Mouse (Mus musculus) stomach, embryonic 15.5 days (tissue): ENCODE data around the gene Eif3b. TPM values are rescaled to one million over a fixed set of nuclear protein-coding genes. Genes with fewer than 3 reads are reported as not detected.
A peak's percentile ranks its signal among the peaks of the same experiment; 100 is the strongest.
"Not testable (repeated sequence)": the region's sequence is repeated elsewhere in the genome, so short reads cannot be mapped to it uniquely, and the experiment has no call there.

Source experiments
- ATAC-seq: fragments of 200-750 bp; cut with Nextera tagmentation; 2 replicates; pipeline ENCODE4 v1.8.0; 2017; ENCODE audit warnings: low read depth, moderate number of reproducible peaks, moderate TSS enrichment; ENCODE audit not compliant: insufficient read depth, low FRiP score
- H3K27ac ChIP-seq: fragments of 300-500 bp; sonication (generic); 2 replicates; pipeline ENCODE4 v1.5.1; 2015; ENCODE audit warnings: mild to moderate bottlenecking, inconsistent platforms
- H3K27me3 ChIP-seq: fragments of 300-500 bp; sonication (generic); replicated peaks from 2 replicates; pipeline ENCODE4 v1.6.1; 2015; ENCODE audit warnings: inconsistent platforms
- H3K36me3 ChIP-seq: fragments of 300-500 bp; sonication (generic); 2 replicates; pipeline ENCODE4 v1.6.1; 2015; ENCODE audit warnings: inconsistent platforms
- H3K4me1 ChIP-seq: fragments of 300-500 bp; sonication (generic); 2 replicates; pipeline ENCODE4 v1.6.1; 2015; ENCODE audit warnings: inconsistent platforms
- H3K4me2 ChIP-seq: fragments of 300-500 bp; sonication (generic); 2 replicates; pipeline ENCODE4 v1.6.1; 2015; ENCODE audit warnings: mild to moderate bottlenecking, inconsistent platforms
- H3K4me3 ChIP-seq: fragments of 300-500 bp; sonication (generic); replicated peaks from 2 replicates; pipeline ENCODE4 v1.5.1; 2015; ENCODE audit warnings: inconsistent platforms
- H3K9ac ChIP-seq: fragments of 300-500 bp; sonication (generic); 2 replicates; pipeline ENCODE4 v1.6.1; 2015; ENCODE audit warnings: inconsistent platforms
- H3K9me3 ChIP-seq: fragments of 300-500 bp; sonication (generic); 2 replicates; pipeline ENCODE4 v1.6.1; 2016; ENCODE audit warnings: inconsistent platforms
- WGBS: fragments of 180-500 bp; shearing (Covaris S2); methylation state at CpG from one replicate; pipeline ENCODE4 v1.1.7; 2015; 5-methylcytosine and 5-hydroxymethylcytosine counted together
- polyA plus RNA-seq: library from polyadenylated mRNA; unstranded; fragments of >200 nt; fragmentation: Nextera tagmentation; extraction: Ambion mirVana; gene quantifications from 2 replicates; pipeline ENCODE4 v1.2.1, GENCODE M21; 2015

The Eif3b gene
- polyA plus RNA-seq, 1 experiment from 2014 or later, result 129 TPM

DNA sequence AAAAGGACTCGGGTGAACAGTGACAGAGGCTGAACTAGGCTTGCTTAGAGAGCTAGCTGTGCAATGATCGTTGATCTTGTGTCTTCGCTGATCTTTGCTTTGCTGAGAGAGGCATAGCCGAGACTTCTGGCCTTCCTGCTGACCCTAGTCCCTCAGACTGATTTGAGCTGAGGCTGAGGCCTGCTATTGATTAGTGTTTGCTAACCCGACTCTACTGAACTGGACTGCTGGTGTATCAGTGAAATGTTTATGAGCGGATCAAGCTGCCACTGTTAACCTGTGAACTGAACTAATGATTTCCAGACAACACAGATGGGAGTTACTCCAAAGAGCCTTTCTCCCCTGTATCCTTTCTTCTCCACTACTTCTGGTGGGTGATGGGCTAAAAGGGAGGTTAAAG lies 14.0 kb upstream of the Eif3b start:
- H3K9ac ChIP-seq, result no peak overlapping the region
- H3K9me3 ChIP-seq, result no peaks in the 10 kb centered on the region
- H3K4me1 ChIP-seq, result 0 out of 2 replicates have a peak, but pooled peaks cover 4% of the 10 kb centered on the region
- H3K4me3 ChIP-seq, result no peak overlapping the region
- no peak overlapping the region for H3K27ac ChIP-seq
- WGBS, result 74% methylated on average over 6 of the region's 6 CpGs
- no peaks in the 10 kb centered on the region for H3K36me3 ChIP-seq
- no peaks in the 10 kb centered on the region for H3K27me3 ChIP-seq
- H3K4me2 ChIP-seq, result no peak overlapping the region
- ATAC-seq, result no peak

DNA sequence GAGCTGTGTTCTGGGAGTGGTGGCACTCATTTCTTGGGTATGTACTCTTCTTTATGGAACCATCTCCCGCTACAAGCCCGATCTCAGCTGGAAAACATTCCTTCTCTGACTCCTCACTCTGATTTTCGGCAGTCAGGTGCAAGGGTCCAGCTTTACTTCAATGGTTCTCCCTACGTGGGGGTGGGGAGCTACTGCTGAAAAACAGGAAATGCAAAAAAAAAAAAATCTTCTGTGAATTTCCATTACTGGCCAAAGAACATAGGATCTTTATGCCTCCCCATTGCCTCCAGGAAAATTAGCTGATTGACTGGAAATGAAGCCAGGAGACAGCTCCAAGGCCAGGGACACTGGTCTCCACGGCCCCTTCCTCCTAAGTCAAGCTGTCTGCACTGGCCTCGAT lies 12.5 kb upstream of the Eif3b start:
- no peak overlapping the region for H3K27ac ChIP-seq
- H3K27me3 ChIP-seq, result no peaks in the 10 kb centered on the region
- H3K4me3 ChIP-seq, result no peak overlapping the region
- no peak for ATAC-seq
- no peak overlapping the region for H3K4me2 ChIP-seq
- 0 out of 2 replicates have a peak, but pooled peaks cover 4% of the 10 kb centered on the region for H3K4me1 ChIP-seq
- no peak overlapping the region for H3K9ac ChIP-seq
- H3K36me3 ChIP-seq, result no peaks in the 10 kb centered on the region
- 57% methylated on average over 6 of the region's 6 CpGs for WGBS
- H3K9me3 ChIP-seq, result no peaks in the 10 kb centered on the region

DNA sequence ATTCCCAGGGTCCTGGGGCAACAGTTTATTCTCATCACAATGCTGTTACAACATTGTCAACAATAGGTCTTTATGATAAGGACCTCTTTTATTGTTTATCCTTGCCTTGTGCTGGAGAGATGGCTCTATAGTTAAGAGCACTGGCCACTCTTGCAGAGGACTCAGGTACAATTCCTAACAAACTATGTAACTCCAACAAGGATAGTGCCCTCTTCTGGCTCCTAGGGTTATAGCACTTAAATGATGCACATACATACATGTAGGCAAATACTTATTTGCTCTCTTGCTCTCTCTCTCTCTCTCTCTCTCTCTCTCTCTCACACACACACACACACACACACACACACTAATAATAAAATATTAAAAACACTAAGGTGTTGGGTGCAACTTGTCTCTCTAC lies 10.3 kb upstream of the Eif3b start:
- no peak for ATAC-seq
- H3K27me3 ChIP-seq, result no peaks in the 10 kb centered on the region

DNA sequence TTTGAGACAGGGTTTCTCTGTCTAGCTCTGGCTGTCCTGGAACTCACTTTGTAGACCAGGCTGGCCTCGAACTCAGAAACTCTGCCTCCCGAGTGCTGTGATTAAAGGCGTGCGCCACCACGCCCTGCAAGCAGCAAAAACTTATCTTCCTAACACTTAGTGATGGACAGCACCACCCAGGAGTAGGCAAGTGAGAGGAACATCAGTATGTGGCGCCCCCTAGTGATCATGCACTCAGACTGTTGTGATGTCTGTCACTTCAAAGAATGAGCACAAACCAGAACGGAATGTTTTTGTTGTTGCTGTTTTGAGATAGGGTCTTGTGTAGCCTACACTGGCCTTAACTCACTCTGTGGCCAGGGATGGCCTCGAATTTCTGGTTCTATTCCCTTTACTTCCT lies 7.8 kb upstream of the Eif3b start:
- Histone ChIP-seq H3K9ac (no peak overlapping the region), H3K4me3 (no peak overlapping the region), H3K27ac (no peak overlapping the region), H3K9me3 (no peaks in the 10 kb centered on the region), H3K36me3 (no peaks in the 10 kb centered on the region), H3K27me3 (no peaks in the 10 kb centered on the region), H3K4me1 (no peaks in the 10 kb centered on the region), H3K4me2 (no peak overlapping the region)
- 36% methylated on average over 8 of the region's 8 CpGs for WGBS
- ATAC-seq, result no peak; the same call in 1 of the 2 replicates

More for the DNA sequence above, 10.3 kb upstream of the Eif3b start:
- no peak overlapping the region for H3K4me2 ChIP-seq
- no peaks in the 10 kb centered on the region for H3K9me3 ChIP-seq
- H3K27ac ChIP-seq, result no peak overlapping the region
- no peaks in the 10 kb centered on the region for H3K36me3 ChIP-seq
- no peak overlapping the region for H3K4me3 ChIP-seq
- no peak overlapping the region for H3K9ac ChIP-seq
- H3K4me1 ChIP-seq, result no peaks in the 10 kb centered on the region

DNA sequence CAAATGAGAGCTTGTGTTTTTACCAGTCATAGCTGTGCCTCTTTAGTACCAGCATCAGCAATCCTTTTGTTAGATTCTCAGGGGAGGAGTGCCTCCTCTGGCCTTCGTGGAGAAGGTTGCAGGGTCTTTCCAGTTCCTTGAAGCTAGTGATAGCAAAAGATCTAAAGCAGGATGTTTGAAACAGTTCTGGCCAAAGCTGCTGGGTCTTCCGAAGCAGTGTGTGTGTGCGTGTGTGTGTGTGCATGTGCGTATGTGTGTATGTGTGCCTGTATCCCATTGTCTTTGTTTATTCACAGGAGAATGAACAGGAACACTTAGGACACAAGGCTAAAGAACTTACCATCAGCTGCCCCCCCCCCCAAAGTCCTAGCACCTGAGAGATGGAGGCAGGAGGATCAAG lies 4.5 kb upstream of the Eif3b start:
- no peaks in the 10 kb centered on the region for H3K36me3 ChIP-seq
- ATAC-seq, result no peak
- no peaks in the 10 kb centered on the region for H3K9me3 ChIP-seq
- H3K9ac ChIP-seq, result no peak overlapping the region
- H3K27me3 ChIP-seq, result no peaks in the 10 kb centered on the region
- no peak overlapping the region for H3K27ac ChIP-seq
- 62% methylated on average over 4 of the region's 4 CpGs for WGBS
- no peak overlapping the region for H3K4me3 ChIP-seq
- no peaks in the 10 kb centered on the region for H3K4me1 ChIP-seq
- no peak overlapping the region for H3K4me2 ChIP-seq

DNA sequence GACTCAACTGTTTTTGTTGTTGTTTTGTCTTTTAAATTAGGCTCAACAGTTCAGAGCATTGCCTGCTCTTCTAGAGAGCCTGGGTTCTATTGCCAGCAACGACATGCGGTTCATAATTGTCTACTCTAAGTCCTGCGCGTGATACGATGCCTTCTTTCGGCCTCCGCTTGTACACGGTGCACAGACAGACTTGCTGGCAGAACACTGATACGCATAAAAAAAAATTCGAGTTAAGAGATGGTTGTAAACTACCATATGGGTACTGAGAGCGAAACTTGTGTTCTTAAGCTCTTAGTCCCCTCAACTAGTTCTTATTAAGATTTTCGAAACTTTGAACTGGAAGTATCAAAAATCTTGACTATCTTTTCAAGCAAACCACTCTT lies 1.0 kb upstream of the Eif3b start:
- ATAC-seq, result no peak
- Histone ChIP-seq H3K36me3 (no peaks in the 10 kb centered on the region), H3K4me3 (peak overlapping the region; percentile 98), H3K9me3 (no peaks in the 10 kb centered on the region), H3K27ac (peak overlapping the region; percentile 97), H3K9ac (peak overlapping the region; percentile 65), H3K4me1 (peaks cover 21% of the 10 kb centered on the region), H3K27me3 (no peaks in the 10 kb centered on the region), H3K4me2 (peak overlapping the region; percentile 66)
- under 1% methylated on average over 12 of the region's 12 CpGs for WGBS

DNA sequence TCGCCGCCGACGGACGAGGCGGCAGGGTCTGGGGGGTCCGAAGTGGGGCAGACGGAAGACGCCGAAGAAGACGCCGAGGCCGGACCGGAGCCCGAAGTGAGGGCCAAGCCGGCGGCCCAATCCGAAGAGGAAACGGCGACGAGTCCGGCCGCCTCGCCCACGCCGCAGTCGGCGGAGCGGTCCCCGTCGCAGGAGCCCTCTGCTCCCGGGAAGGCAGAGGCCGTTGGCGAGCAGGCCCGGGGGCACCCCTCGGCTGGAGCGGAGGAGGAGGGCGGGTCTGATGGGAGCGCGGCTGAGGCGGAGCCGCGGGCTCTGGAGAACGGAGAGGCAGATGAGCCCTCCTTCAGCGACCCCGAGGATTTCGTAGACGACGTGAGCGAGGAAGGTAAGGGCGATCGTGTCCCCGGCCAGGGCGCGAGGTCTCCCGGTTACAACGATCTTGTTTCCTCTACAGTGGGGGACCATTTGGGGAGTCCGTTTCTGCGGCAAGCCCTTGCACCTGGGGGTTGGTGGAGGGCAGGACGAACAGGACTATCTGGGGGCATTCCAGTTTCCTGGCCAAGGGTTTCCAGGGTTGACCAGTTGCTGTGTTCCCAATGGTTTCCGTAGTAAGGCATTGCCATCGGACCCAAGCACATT lies 433 bp downstream of the Eif3b start:
- Histone ChIP-seq H3K27me3 (no peaks in the 10 kb centered on the region), H3K4me3 (peak overlapping the region; percentile 98), H3K4me1 (peaks cover 21% of the 10 kb centered on the region), H3K9ac (peak overlapping the region; percentile 86), H3K4me2 (peak overlapping the region; percentile 66), H3K27ac (peak overlapping the region; percentile 97), H3K9me3 (no peaks in the 10 kb centered on the region), H3K36me3 (no peaks in the 10 kb centered on the region)
- ATAC-seq, result 0 out of 2 replicates have a peak, but pooled peaks have one; percentile 17
- WGBS, result under 1% methylated on average over 61 of the region's 62 CpGs

DNA sequence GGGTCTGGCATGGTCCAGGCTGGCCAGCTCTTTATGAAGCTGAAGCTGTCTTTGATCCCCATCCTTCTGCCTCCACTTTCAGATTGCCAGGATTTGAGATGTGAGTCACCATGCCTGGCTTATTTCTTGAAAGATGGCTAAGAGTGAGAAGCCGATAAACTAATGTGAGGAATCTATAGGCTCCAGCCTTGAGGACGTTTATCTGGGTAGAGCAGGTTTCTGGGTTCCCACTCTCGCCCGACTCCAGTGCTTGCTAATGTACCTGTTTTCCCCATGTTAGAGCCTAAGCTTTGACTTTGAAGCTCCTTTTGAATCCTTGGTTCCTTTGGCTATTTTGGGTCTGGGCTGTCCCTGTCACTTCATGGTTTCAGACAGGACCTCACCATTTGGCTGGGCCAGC lies 1.5 kb downstream of the Eif3b start:
- H3K9ac ChIP-seq, result peak overlapping the region; percentile 6; the same call in 1 of the 2 replicates
- 35% methylated on average over 4 of the region's 4 CpGs for WGBS
- no peaks in the 10 kb centered on the region for H3K9me3 ChIP-seq
- ATAC-seq, result no peak
- H3K27me3 ChIP-seq, result no peaks in the 10 kb centered on the region
- H3K4me1 ChIP-seq, result peaks cover 21% of the 10 kb centered on the region
- peak overlapping the region; percentile 98 for H3K4me3 ChIP-seq
- H3K27ac ChIP-seq, result no peak overlapping the region
- peaks cover 4% of the 10 kb centered on the region; the same call in 1 of the 2 replicates for H3K36me3 ChIP-seq
- peak overlapping the region; percentile 66 for H3K4me2 ChIP-seq

DNA sequence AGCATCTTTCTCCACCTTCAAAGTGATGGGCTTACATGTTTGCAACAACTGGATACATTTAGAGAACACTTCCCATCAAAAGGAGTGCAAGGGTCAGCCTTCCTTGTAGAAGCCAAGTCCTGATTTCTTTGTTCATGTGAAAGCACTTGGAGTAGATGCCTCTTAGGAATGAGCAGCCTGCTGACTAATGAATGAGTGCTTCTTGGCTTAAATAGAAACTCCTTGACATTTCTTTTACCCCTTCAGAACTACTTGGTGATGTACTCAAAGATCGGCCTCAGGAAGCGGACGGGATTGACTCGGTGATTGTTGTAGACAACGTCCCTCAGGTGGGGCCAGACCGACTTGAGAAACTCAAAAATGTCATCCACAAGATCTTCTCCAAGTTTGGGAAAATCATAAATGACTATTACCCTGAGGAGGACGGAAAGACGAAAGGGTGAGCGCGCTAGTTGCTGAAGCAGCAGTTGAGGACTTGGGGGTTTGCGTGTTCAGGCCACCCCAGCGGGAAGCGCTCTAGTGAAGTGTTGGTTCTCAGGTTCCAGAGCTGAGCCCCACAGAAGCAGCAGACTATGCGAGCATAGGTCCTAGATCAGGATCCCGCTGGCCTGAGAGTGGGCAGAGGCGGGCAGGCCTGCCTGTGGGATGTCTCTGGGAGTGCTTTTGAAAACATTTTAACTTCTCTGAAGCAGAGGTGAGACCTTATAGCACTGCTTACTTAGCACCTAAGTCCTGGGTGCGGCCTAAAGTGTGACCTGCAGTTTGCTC lies 6.1 kb downstream of the Eif3b start:
- Histone ChIP-seq H3K9ac (no peak overlapping the region), H3K4me1 (peaks cover 17% of the 10 kb centered on the region), H3K36me3 (peaks cover 38% of the 10 kb centered on the region), H3K4me3 (no peak overlapping the region), H3K4me2 (no peak overlapping the region), H3K27me3 (no peaks in the 10 kb centered on the region), H3K27ac (no peak overlapping the region), H3K9me3 (no peaks in the 10 kb centered on the region)
- 96% methylated on average over 17 of the region's 17 CpGs for WGBS
- no peak for ATAC-seq

DNA sequence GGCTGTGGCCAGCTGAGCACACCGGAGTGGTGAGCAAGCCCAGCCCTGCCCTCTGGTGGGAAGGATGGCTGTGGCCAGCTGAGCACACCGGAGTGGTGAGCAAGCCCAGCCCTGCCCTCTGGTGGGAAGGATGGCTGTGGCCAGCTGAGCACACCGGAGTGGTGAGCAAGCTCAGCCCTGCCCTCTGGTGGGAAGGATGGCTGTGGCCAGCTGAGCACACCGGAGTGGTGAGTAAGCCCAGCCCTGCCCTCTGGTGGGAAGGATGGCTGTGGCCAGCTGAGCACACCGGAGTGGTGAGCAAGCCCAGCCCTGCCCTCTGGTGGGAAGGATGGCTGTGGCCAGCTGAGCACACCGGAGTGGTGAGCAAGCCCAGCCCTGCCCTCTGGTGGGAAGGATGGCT lies 20.0 kb downstream of the Eif3b start:
- ATAC-seq, H3K4me1 ChIP-seq, H3K9ac ChIP-seq, H3K27ac ChIP-seq, H3K4me3 ChIP-seq, H3K4me2 ChIP-seq, H3K9me3 ChIP-seq, H3K27me3 ChIP-seq: not testable (repeated sequence)
- WGBS, result 80% methylated on average over 2 of the region's 6 CpGs
- peaks cover 74% of the 10 kb centered on the region for H3K36me3 ChIP-seq

DNA sequence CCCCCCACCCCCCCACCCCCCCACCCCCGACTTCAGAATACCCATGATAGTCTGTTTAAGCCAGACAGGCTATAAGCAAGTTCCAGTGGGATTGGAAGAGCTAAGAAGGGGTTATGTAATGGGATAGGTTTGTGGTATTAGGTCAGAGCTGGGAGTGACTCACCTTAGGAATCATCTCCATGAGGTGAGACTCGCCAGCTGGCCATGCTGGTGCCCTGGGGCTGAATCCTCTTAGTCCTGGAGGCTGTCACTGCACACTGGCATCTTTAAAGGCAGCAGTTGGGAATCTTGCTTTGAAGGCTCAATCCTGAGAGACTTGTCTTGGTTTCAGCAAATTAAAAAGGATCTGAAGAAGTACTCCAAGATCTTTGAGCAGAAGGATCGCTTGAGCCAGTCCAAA lies 22.3 kb downstream of the Eif3b start:
- Histone ChIP-seq H3K9me3 (no peaks in the 10 kb centered on the region), H3K27ac (no peak overlapping the region), H3K36me3 (peaks cover 59% of the 10 kb centered on the region), H3K4me3 (no peak overlapping the region), H3K4me1 (0 out of 2 replicates have a peak, but pooled peaks cover 8% of the 10 kb centered on the region), H3K4me2 (no peak overlapping the region), H3K27me3 (no peaks in the 10 kb centered on the region), H3K9ac (no peak overlapping the region)
- 92% methylated on average over 3 of the region's 3 CpGs for WGBS
- ATAC-seq, result no peak

DNA sequence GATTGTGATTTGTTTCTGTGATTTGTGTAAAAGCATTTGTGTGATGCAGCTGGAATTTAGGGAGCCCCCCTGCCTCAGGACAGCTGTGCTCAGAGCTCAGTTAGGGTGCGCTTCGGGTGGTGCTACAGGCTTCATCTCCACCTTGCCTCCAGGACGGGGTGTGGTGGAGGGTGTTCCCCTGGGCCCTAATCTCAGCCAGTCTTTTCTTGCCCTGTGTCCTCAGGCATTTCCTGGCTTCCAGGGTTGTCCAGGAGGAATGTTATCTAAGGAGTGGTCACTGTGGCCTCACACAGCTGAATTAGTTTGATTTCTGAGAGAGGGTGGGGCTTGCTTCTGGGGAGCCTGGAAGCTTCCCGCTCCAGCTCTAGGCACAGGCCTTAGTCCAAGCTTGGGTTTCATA lies 24.9 kb downstream of the Eif3b start:
- Histone ChIP-seq H3K4me1 (0 out of 2 replicates have a peak, but pooled peaks cover 8% of the 10 kb centered on the region), H3K36me3 (peaks cover 39% of the 10 kb centered on the region), H3K9ac (no peak overlapping the region), H3K27me3 (no peaks in the 10 kb centered on the region), H3K4me3 (no peak overlapping the region), H3K4me2 (no peak overlapping the region), H3K27ac (no peak overlapping the region; the same call in 1 of the 2 replicates), H3K9me3 (no peaks in the 10 kb centered on the region)
- peak; percentile 80 for ATAC-seq
- WGBS, result 73% methylated on average over 4 of the region's 4 CpGs
